Mouse (Mus musculus): ENCODE results near the gene Nrp1.

DNA sequence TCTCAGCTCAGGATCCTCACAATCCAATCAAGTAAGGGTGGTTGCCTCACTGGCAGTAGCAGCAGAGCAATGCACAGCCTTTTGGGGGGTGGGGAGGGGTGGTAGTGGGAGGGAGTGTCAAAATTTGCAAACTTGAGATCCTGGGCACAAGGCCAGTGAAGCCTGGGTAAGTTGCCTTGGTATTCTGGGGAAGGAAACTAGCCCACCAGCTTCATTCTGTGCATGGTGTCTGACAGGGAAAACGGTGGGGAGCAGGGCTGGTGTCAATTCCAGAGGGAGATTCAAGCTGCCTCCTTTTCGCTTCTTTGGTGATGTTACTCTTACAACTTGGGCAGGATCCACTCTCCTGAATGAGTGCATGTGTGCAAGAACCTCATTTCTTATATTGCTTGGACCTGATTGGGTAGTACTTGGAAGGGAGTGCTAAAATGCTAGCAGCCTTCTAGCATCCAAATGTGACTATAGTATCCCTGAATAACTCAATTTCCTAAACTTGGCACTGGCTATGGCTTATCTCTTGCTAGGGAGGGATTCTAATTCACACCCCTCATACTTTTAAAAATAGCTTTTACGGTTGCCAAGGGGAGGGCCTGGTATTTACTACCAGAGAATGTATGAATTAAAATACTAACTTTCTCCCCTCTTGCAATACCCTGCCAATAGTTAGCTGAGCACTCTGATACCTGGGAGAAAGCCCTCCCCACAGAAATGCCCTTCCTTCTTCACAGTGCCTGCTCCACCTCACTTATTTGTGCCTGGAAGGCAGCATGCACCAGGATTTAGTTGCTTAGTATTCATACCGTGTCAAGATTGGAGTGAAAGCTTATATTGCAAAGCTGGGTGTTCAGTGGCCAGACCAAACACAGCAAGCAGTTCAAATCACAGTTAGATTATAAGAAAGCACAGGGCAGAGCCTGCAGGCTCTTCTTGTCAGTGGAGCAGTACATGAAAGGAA lies 57.6 kb downstream of the Nrp1 start:
- TF ChIP-seq CTCF (IDR thresholded peaks at IDR 0.05; ENCODE audit: low read depth) (no peak), EP300 (IDR thresholded peaks at IDR 0.05; ENCODE audit: low read depth) (no peak)

Data from liver, postnatal 0 days (tissue).